Mouse (Mus musculus) liver, embryonic 14.5 days (tissue): Measurements from ENCODE around the gene Elk3.

Experiments
- CTCF ChIP-seq: IDR thresholded peaks from 2 replicates; pipeline ENCODE4 v1.5.1; 2016; ENCODE audit warnings: antibody characterized with exemption, low read depth, control low read depth
- EP300 ChIP-seq: IDR thresholded peaks from 2 replicates; pipeline ENCODE4 v1.6.1; 2016; ENCODE audit warnings: antibody characterized with exemption, low read depth

GRCm38 (mm10) chr10:93347918-93348505 lies 37.1 kb upstream of the Elk3 start:
- TF ChIP-seq EP300: no peak
- TF ChIP-seq CTCF: no peak
